Mouse (Mus musculus) hindbrain, embryonic 10.5 days (tissue): Measurements from ENCODE around the gene Ngfr. TPM values are rescaled to one million over a fixed set of nuclear protein-coding genes. Genes with fewer than 3 reads are reported as not detected.
A peak's percentile ranks its signal among the peaks of the same experiment; 100 is the strongest.

ENCODE experiments used
- DNase-seq: peaks from one replicate; pipeline ENCODE4 v3.0.0-alpha.2; 2017; ENCODE audit warnings: low spot score
- H3K27ac ChIP-seq: fragments of 300-500 bp; sonication (generic); 2 replicates; pipeline ENCODE4 v1.5.1; 2016; ENCODE audit warnings: mild to moderate bottlenecking, moderate library complexity
- H3K27me3 ChIP-seq: fragments of 300-500 bp; sonication (generic); 2 replicates; pipeline ENCODE4 v1.6.1; 2016; ENCODE audit warnings: mild to moderate bottlenecking; ENCODE audit not compliant: poor library complexity, insufficient read depth, severe bottlenecking
- H3K36me3 ChIP-seq: fragments of 300-500 bp; sonication (generic); 2 replicates; pipeline ENCODE4 v1.6.1; 2016; ENCODE audit warnings: mild to moderate bottlenecking, moderate library complexity
- H3K4me1 ChIP-seq: fragments of 300-500 bp; sonication (generic); replicated peaks from 2 replicates; pipeline ENCODE4 v1.6.1; 2016; ENCODE audit warnings: mild to moderate bottlenecking
- H3K4me3 ChIP-seq: fragments of 300-500 bp; sonication (generic); 2 replicates; pipeline ENCODE4 v1.5.1; 2016; ENCODE audit warnings: mild to moderate bottlenecking, moderate library complexity
- H3K9me3 ChIP-seq: fragments of 300-500 bp; sonication (generic); 2 replicates; pipeline ENCODE4 v1.6.1; 2016; ENCODE audit warnings: mild to moderate bottlenecking, moderate library complexity
- whole genome bisulfite sequencing: fragments of 180-500 bp; shearing (Covaris S2); methylation state at CpG from one replicate; pipeline ENCODE4 v1.1.7; 2016; 5-methylcytosine and 5-hydroxymethylcytosine counted together
- polyA plus RNA-seq: library from polyadenylated mRNA; unstranded; fragments of >200 nt; fragmentation: Nextera tagmentation; extraction: Ambion mirVana; gene quantifications from 2 replicates; pipeline ENCODE4 v1.2.1, GENCODE M21; 2016

Ngfr gene
- polyA plus RNA-seq, 1 experiment from 2014 or later, result 51.6 TPM

- H3K4me3 ChIP-seq, result no peak overlapping the region
- DNase-seq, result no peak
- peaks cover 22% of the 10 kb centered on the region; the same call in 1 of the 2 replicates for H3K36me3 ChIP-seq
- peaks cover 58% of the 10 kb centered on the region for H3K4me1 ChIP-seq
- no peak overlapping the region for H3K27ac ChIP-seq
- H3K27me3 ChIP-seq, result peaks cover 61% of the 10 kb centered on the region
- no peaks in the 10 kb centered on the region for H3K9me3 ChIP-seq
- 74% methylated on average over 3 of the region's 3 CpGs for WGBS
Observed at GRCm38 (mm10) chr11:95572227-95572626, 15.3 kb downstream of the Ngfr start.

- Histone ChIP-seq H3K27me3 (peaks cover 56% of the 10 kb centered on the region), H3K36me3 (peaks cover 22% of the 10 kb centered on the region; the same call in 1 of the 2 replicates), H3K4me1 (peaks cover 63% of the 10 kb centered on the region), H3K9me3 (no peaks in the 10 kb centered on the region), H3K4me3 (no peak overlapping the region), H3K27ac (no peak overlapping the region)
- WGBS, result 51% methylated on average over 9 of the region's 9 CpGs
- no peak for DNase-seq
Observed at GRCm38 (mm10) chr11:95571755-95572154, 15.8 kb downstream of the Ngfr start.

GRCm38 (mm10) chr11:95570827-95571619, 16.5 kb downstream of the Ngfr start:
- peaks cover 64% of the 10 kb centered on the region for H3K4me1 ChIP-seq
- H3K9me3 ChIP-seq, result no peaks in the 10 kb centered on the region
- no peak for DNase-seq
- peak overlapping the region; percentile 23; the same call in 1 of the 2 replicates for H3K27ac ChIP-seq
- WGBS, result 62% methylated on average over 25 of the region's 25 CpGs
- peaks cover 22% of the 10 kb centered on the region; the same call in 1 of the 2 replicates for H3K36me3 ChIP-seq
- H3K4me3 ChIP-seq, result no peak overlapping the region
- H3K27me3 ChIP-seq, result peaks cover 49% of the 10 kb centered on the region

GRCm38 (mm10) chr11:95569908-95570307, 17.6 kb downstream of the Ngfr start:
- no peak for DNase-seq
- peaks cover 38% of the 10 kb centered on the region for H3K27me3 ChIP-seq
- H3K4me3 ChIP-seq, result no peak overlapping the region
- H3K27ac ChIP-seq, result no peak overlapping the region
- peaks cover 19% of the 10 kb centered on the region; the same call in 1 of the 2 replicates for H3K36me3 ChIP-seq
- H3K4me1 ChIP-seq, result peaks cover 62% of the 10 kb centered on the region
- 86% methylated on average over 6 of the region's 6 CpGs for WGBS
- no peaks in the 10 kb centered on the region for H3K9me3 ChIP-seq

- Histone ChIP-seq H3K27me3 (peaks cover 29% of the 10 kb centered on the region), H3K27ac (peak overlapping the region; percentile 42), H3K4me3 (no peak overlapping the region), H3K9me3 (no peaks in the 10 kb centered on the region), H3K4me1 (peaks cover 63% of the 10 kb centered on the region), H3K36me3 (peaks cover 11% of the 10 kb centered on the region; the same call in 1 of the 2 replicates)
- WGBS, result 74% methylated on average over 8 of the region's 8 CpGs
- no peak for DNase-seq
Observed at GRCm38 (mm10) chr11:95567936-95568715, 19.4 kb downstream of the Ngfr start.

GRCm38 (mm10) chr11:95567366-95567765, 20.2 kb downstream of the Ngfr start:
- DNase-seq, result no peak
- Histone ChIP-seq H3K4me3 (no peak overlapping the region), H3K27me3 (peaks cover 29% of the 10 kb centered on the region), H3K4me1 (peaks cover 63% of the 10 kb centered on the region), H3K27ac (peak overlapping the region; percentile 42; the same call in 1 of the 2 replicates), H3K36me3 (peaks cover 11% of the 10 kb centered on the region; the same call in 1 of the 2 replicates), H3K9me3 (no peaks in the 10 kb centered on the region)
- WGBS, result 61% methylated on average over 6 of the region's 6 CpGs

GRCm38 (mm10) chr11:95565327-95565726, 22.2 kb downstream of the Ngfr start:
- Histone ChIP-seq H3K4me3 (no peak overlapping the region), H3K36me3 (0 out of 2 replicates have a peak, but pooled peaks cover 2% of the 10 kb centered on the region), H3K27me3 (peaks cover 15% of the 10 kb centered on the region), H3K4me1 (peaks cover 45% of the 10 kb centered on the region), H3K27ac (peak overlapping the region; percentile 47), H3K9me3 (no peaks in the 10 kb centered on the region)
- WGBS, result 70% methylated on average over 10 of the region's 10 CpGs
- peak; percentile 59 for DNase-seq

- Histone ChIP-seq H3K4me1 (peaks cover 35% of the 10 kb centered on the region), H3K27me3 (0 out of 2 replicates have a peak, but pooled peaks cover 2% of the 10 kb centered on the region), H3K36me3 (no peaks in the 10 kb centered on the region), H3K27ac (no peak overlapping the region), H3K9me3 (no peaks in the 10 kb centered on the region), H3K4me3 (no peak overlapping the region)
- DNase-seq, result no peak
- WGBS, result 97% methylated on average over 5 of the region's 5 CpGs
Observed at GRCm38 (mm10) chr11:95563849-95564248, 23.7 kb downstream of the Ngfr start.

GRCm38 (mm10) chr11:95560773-95561172, 26.8 kb downstream of the Ngfr start:
- Histone ChIP-seq H3K9me3 (no peaks in the 10 kb centered on the region), H3K36me3 (no peaks in the 10 kb centered on the region), H3K4me3 (no peak overlapping the region), H3K27me3 (no peaks in the 10 kb centered on the region; the same call in 1 of the 2 replicates), H3K27ac (no peak overlapping the region), H3K4me1 (peaks cover 13% of the 10 kb centered on the region)
- WGBS, result 71% methylated on average over 3 of the region's 3 CpGs
- no peak for DNase-seq

- H3K4me3 ChIP-seq, result no peak overlapping the region
- 78% methylated on average over 2 of the region's 2 CpGs for WGBS
- no peaks in the 10 kb centered on the region for H3K36me3 ChIP-seq
- no peak for DNase-seq
- H3K4me1 ChIP-seq, result peaks cover 10% of the 10 kb centered on the region; the same call in 1 of the 2 replicates
- H3K9me3 ChIP-seq, result no peaks in the 10 kb centered on the region
- H3K27ac ChIP-seq, result no peak overlapping the region
- H3K27me3 ChIP-seq, result no peaks in the 10 kb centered on the region; the same call in 1 of the 2 replicates
Observed at GRCm38 (mm10) chr11:95559761-95560160, 27.8 kb downstream of the Ngfr start.

GRCm38 (mm10) chr11:95557719-95558118, 29.8 kb downstream of the Ngfr start:
- Histone ChIP-seq H3K27me3 (no peaks in the 10 kb centered on the region; the same call in 1 of the 2 replicates), H3K9me3 (no peaks in the 10 kb centered on the region), H3K27ac (no peak overlapping the region), H3K4me3 (no peak overlapping the region), H3K36me3 (no peaks in the 10 kb centered on the region), H3K4me1 (peaks cover 10% of the 10 kb centered on the region; the same call in 1 of the 2 replicates)
- DNase-seq, result no peak
- WGBS, result 32% methylated on average over 6 of the region's 6 CpGs

GRCm38 (mm10) chr11:95557032-95557431, 30.5 kb downstream of the Ngfr start:
- Histone ChIP-seq H3K4me3 (no peak overlapping the region), H3K27me3 (no peaks in the 10 kb centered on the region; the same call in 1 of the 2 replicates), H3K36me3 (no peaks in the 10 kb centered on the region), H3K27ac (no peak overlapping the region), H3K4me1 (peaks cover 10% of the 10 kb centered on the region; the same call in 1 of the 2 replicates), H3K9me3 (no peaks in the 10 kb centered on the region)
- WGBS, result 81% methylated on average over 6 of the region's 6 CpGs
- DNase-seq, result no peak
